ENCODE assay signal across 22 mouse cellular contexts in the genomic region with DNA sequence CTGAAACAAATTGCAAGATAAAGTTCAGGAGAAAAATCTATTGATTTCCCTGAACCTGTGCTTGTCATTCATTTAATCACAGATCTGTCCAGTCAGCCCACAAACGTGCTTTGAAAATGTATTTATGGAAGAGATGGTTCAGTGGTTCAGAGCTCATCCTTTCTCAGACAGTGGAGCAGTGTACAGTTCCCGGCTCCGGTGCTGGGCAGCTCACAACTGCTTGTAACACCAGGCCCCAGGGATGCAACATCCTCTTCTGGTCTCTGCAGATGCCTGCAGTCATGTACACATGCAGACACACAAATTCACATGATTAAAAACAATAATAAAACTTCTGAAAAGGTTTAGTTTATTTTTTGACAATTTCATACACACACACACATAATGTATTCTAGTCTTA. TPM values are rescaled to one million over a fixed set of nuclear protein-coding genes. Genes with fewer than 3 reads are reported as not detected.
"Had no signal": no experiment of that assay in that cellular context is flagged by ENCODE, and none has a peak within 500 bp of the region (broad histone marks: within the 10 kb centered on the region; RNA-seq: fewer than 3 reads in every experiment).

No protein-coding gene starts in this region.

- H3K9ac ChIP-seq: intestine, embryonic 15.5 days; limb, embryonic 12.5 days; limb, embryonic 15.5 days; liver, embryonic 13.5 days had no signal

- H3K9me3 ChIP-seq: intestine, embryonic 15.5 days; limb, embryonic 12.5 days; limb, embryonic 15.5 days; liver, embryonic 13.5 days had no signal

- ATAC-seq: intestine, embryonic 15.5 days had no signal

- H3K27me3 ChIP-seq: intestine, embryonic 15.5 days; limb, embryonic 12.5 days; limb, embryonic 15.5 days; liver, embryonic 13.5 days had no signal

- H3K36me3 ChIP-seq: intestine, embryonic 15.5 days; limb, embryonic 12.5 days; limb, embryonic 15.5 days; liver, embryonic 13.5 days had no signal

- DNase-seq: kidney, adult 11 months; kidney, adult 9 months; kidney, postnatal 14 days; kidney, postnatal 4 days; left cerebral cortex, postnatal 4 days; liver, embryonic 13.5 days; lung, adult 2 months; lung, postnatal 14 days; lung, postnatal 4 days; midbrain, embryonic 14.5 days; right cerebral cortex, adult 18-20 months; right cerebral cortex, postnatal 14 days; right cerebral cortex, postnatal 4 days; thymus, adult 2 months; thymus, postnatal 14 days; thymus, postnatal 4 days had no signal

- H3K4me2 ChIP-seq: intestine, embryonic 15.5 days; limb, embryonic 12.5 days; limb, embryonic 15.5 days; liver, embryonic 13.5 days; midbrain, embryonic 11.5 days had no signal

- H3K27ac ChIP-seq: intestine, embryonic 15.5 days; limb, embryonic 12.5 days; limb, embryonic 15.5 days; liver, embryonic 13.5 days; stomach, postnatal 0 days had no signal

- H3K4me3 ChIP-seq: intestine, embryonic 15.5 days; limb, embryonic 12.5 days; limb, embryonic 15.5 days; liver, embryonic 13.5 days; myocyte had no signal

- H3K4me1 ChIP-seq: intestine, embryonic 15.5 days; limb, embryonic 15.5 days; liver, embryonic 13.5 days had no signal

RNA-seq across cellular contexts. Expression of a gene that starts 40.4 kb away (rescaled TPM):
- total RNA-seq: left cerebral cortex, postnatal 4 days had no signal
- polyA plus RNA-seq: limb, embryonic 12.5 days; midbrain, embryonic 11.5 days; midbrain, embryonic 14.5 days had no signal
